Mouse (Mus musculus) heart, embryonic 12.5 days (tissue): ENCODE results near the gene Gm45785. TPM values are rescaled to one million over a fixed set of nuclear protein-coding genes. Genes with fewer than 3 reads are reported as not detected.

Experiments
- ATAC-seq: fragments of 200-750 bp; cut with Nextera tagmentation; 2 replicates; pipeline ENCODE4 v1.8.0; 2017; ENCODE audit warnings: moderate TSS enrichment, moderate library complexity; ENCODE audit not compliant: insufficient number of reproducible peaks, low FRiP score
- H3K27ac ChIP-seq: fragments of 300-500 bp; sonication (generic); 2 replicates; pipeline ENCODE4 v1.5.1; 2016; ENCODE audit warnings: mild to moderate bottlenecking, moderate library complexity; ENCODE audit not compliant: poor library complexity, severe bottlenecking
- H3K27me3 ChIP-seq: fragments of 300-500 bp; sonication (generic); replicated peaks from 2 replicates; pipeline ENCODE4 v1.6.1; 2016; ENCODE audit warnings: mild to moderate bottlenecking, moderate library complexity
- H3K36me3 ChIP-seq: fragments of 300-500 bp; sonication (generic); 2 replicates; pipeline ENCODE4 v1.6.1; 2016; ENCODE audit warnings: mild to moderate bottlenecking, moderate library complexity
- H3K4me1 ChIP-seq: fragments of 300-500 bp; sonication (generic); replicated peaks from 2 replicates; pipeline ENCODE4 v1.6.1; 2016; ENCODE audit warnings: mild to moderate bottlenecking
- H3K4me2 ChIP-seq: fragments of 300-500 bp; sonication (generic); 2 replicates; pipeline ENCODE4 v1.6.1; 2016; ENCODE audit warnings: mild to moderate bottlenecking, moderate library complexity
- H3K4me3 ChIP-seq: fragments of 300-500 bp; sonication (generic); 2 replicates; pipeline ENCODE4 v1.5.1; 2016; ENCODE audit warnings: mild to moderate bottlenecking
- H3K9ac ChIP-seq: fragments of 300-500 bp; sonication (generic); 2 replicates; pipeline ENCODE4 v1.6.1; 2016; ENCODE audit warnings: mild to moderate bottlenecking, moderate library complexity
- H3K9me3 ChIP-seq: fragments of 300-500 bp; sonication (generic); replicated peaks from 2 replicates; pipeline ENCODE4 v1.6.1; 2016; ENCODE audit warnings: mild to moderate bottlenecking, moderate library complexity
- WGBS: fragments of 180-500 bp; shearing (Covaris S2); methylation state at CpG from one replicate; pipeline ENCODE4 v1.1.7; 2016; 5-methylcytosine and 5-hydroxymethylcytosine counted together
- polyA plus RNA-seq: library from polyadenylated mRNA; unstranded; fragments of >200 nt; fragmentation: Nextera tagmentation; extraction: Ambion mirVana; gene quantifications from 2 replicates; pipeline ENCODE4 v1.2.1, GENCODE M21; 2016

Gm45785 gene
- polyA plus RNA-seq, 1 experiment from 2014 or later: not detected

DNA sequence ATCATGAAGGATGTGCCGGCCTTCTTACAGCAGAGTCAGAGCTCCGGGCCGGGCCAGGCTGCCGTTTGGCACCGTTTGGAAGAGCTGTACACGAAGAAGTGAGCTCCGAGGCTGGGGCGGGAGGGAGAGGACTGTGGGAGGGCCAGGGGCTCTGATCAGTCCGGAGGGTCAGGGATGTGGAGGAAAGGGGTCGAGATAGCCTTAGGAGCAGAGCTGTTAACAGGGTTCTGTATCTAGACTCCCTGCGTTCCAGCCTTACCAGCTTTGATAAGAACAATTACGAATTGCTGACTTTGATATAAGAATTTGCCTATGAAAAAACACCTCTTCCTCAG lies 26.3 kb upstream of the Gm45785 start:
- H3K9me3 ChIP-seq: no peaks in the 10 kb centered on the region
- H3K9ac ChIP-seq: peak overlapping the region; percentile 93
- H3K27ac ChIP-seq: peak overlapping the region; percentile 91; the same call in 1 of the 2 replicates
- peaks cover 33% of the 10 kb centered on the region for H3K36me3 ChIP-seq
- H3K4me1 ChIP-seq: peaks cover 21% of the 10 kb centered on the region
- ATAC-seq: peak; percentile 29
- peak overlapping the region; percentile 85 for H3K4me2 ChIP-seq
- H3K27me3 ChIP-seq: no peaks in the 10 kb centered on the region
- peak overlapping the region; percentile 98 for H3K4me3 ChIP-seq
- WGBS: 0% methylated on average over 12 of the region's 12 CpGs

DNA sequence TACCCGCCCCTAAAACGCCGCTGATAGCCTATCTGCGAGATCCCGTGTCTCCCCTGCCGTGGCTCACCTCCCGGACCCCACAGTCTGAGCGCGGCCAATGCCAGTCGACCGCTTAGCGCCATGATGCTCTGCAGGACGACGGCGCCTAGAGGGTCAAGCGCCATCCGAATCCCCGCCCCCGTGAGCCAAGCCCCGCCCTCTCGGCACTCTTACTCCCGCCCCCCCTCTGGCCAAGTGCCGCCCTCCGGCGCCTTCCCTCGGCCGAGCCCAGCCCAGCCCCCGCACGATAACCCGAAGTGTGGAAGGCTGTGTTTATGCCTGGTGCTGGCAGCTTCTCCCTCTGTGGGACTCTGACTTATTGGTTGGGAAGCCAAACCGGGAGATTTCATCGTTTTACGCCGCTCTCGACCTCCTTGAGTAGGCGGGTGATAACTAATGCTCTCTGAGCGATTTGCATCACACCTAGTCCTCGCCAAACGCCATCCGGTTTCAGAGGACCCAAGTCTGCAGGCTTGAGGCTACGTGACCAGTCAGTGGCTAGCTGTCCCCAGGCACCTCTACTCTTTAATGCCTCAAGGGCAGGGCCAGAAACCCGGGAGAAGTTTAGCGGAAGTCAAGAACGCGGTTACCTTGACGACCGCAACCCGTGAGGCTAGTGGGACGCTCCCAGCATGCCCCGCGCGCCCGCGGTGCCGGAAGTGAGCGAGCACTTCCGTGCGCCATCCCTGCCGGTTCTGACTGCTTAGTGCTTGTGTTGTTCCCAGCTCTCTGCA lies 25.8 kb upstream of the Gm45785 start, which contains the start of the genes Psmd13 and Sirt3:
Gene Psmd13, plus strand, starts transcription at position 273 of the 773 bp plus-strand sequence.
Gene Sirt3, minus strand, starts transcription at position 614 of the 773 bp plus-strand sequence.
- Histone ChIP-seq H3K4me3 (peak within 1 kb of the TSS; percentile 98), H3K27me3 (no peaks in the 10 kb centered on the region), H3K4me1 (peaks cover 21% of the 10 kb centered on the region), H3K36me3 (peaks cover 33% of the 10 kb centered on the region), H3K9me3 (no peaks in the 10 kb centered on the region), H3K4me2 (peak within 1 kb of the TSS; percentile 85), H3K9ac (peak within 1 kb of the TSS; percentile 93), H3K27ac (peak within 1 kb of the TSS; percentile 91)
- under 1% methylated on average over 59 of the region's 59 CpGs for WGBS
- peak; percentile 98 for ATAC-seq

DNA sequence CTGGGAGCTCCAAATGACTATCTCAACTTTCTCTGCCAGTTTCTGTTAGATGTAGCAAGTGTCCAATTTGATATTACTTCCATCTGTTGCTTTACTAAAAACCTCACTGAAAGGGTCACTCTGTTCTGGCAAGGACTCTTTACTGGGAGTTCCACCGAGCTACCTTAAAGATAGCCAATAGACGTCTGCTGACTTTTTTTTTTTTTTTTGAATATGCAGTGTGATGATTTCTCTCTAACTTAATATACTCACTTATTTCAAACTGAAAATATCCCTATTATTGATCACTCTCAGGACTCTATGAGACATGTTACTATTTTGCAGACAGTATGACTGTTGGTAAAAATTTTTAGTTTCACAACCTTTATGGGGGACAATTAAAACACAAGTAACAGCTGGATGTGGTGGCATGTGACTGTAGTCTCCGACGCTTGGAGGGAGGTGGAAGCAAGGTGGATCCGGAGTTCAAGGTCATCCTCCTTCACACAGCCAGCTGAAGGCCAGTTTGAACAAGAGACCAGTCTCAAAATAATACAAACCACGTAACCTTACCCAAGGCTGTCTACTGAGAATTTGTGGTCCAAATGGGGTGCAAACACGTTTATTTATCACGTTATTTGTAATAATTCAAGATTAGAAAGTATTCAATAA lies 24.9 kb upstream of the Gm45785 start:
- Histone ChIP-seq H3K27ac (peak overlapping the region; percentile 91; the same call in 1 of the 2 replicates), H3K4me3 (peak overlapping the region; percentile 98), H3K27me3 (no peaks in the 10 kb centered on the region), H3K4me1 (peaks cover 21% of the 10 kb centered on the region), H3K9ac (peak overlapping the region; percentile 26; the same call in 1 of the 2 replicates), H3K9me3 (no peaks in the 10 kb centered on the region), H3K4me2 (peak overlapping the region; percentile 85), H3K36me3 (peaks cover 33% of the 10 kb centered on the region)
- ATAC-seq: no peak
- WGBS: 16% methylated on average over 8 of the region's 8 CpGs

DNA sequence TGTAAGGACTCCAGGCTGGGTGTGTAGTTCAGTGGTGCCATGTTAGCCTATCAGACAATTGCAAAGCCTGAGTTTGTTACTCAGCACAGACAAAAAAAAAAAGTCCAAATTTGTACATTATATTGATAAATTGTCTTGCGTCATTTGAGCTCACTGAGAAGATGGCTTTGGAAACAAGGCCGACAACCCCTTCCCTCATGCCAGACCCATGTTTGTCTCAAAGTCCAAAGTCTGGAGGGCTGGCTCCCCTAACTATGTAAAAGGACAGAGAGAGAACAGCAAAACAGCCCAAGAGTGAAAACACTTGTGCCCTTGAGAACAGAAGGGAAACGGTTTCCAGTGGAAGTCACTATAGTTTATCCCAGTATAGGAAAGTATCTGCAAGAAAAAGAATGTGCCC lies 24.3 kb upstream of the Gm45785 start:
- H3K36me3 ChIP-seq: peaks cover 38% of the 10 kb centered on the region

DNA sequence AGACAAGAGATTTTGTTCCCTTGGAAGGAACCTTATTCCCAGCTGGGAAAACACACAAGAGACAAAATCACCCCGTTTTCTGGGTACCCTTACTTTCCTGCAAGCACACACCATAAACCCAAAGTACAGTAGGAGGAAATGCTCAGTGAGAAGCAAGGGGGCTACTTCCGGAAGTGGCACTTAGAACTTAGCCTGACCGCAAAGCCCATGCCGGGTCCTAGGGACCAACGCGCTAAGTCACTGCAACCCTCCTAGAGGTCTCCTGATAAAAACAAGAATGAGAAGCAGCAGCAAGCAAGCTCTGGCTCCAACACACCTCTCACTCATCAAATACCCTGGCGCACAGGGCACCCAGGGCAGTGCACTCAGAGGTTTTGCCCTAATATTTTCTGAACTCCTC lies 23.2 kb upstream of the Gm45785 start:
- WGBS: 81% methylated on average over 7 of the region's 7 CpGs
- Histone ChIP-seq H3K4me3 (no peak overlapping the region), H3K9me3 (no peaks in the 10 kb centered on the region), H3K27me3 (no peaks in the 10 kb centered on the region), H3K27ac (no peak overlapping the region), H3K4me1 (peaks cover 21% of the 10 kb centered on the region), H3K9ac (no peak overlapping the region), H3K4me2 (no peak overlapping the region), H3K36me3 (peaks cover 42% of the 10 kb centered on the region)
- ATAC-seq: no peak

More for the DNA sequence above, 24.3 kb upstream of the Gm45785 start:
- Histone ChIP-seq H3K4me2 (peak overlapping the region; percentile 50), H3K4me1 (peaks cover 21% of the 10 kb centered on the region), H3K27me3 (no peaks in the 10 kb centered on the region), H3K9ac (no peak overlapping the region), H3K27ac (peak overlapping the region; percentile 14; the same call in 1 of the 2 replicates), H3K9me3 (no peaks in the 10 kb centered on the region), H3K4me3 (no peak overlapping the region)
- ATAC-seq: no peak
- 85% methylated on average over 3 of the region's 3 CpGs for WGBS

DNA sequence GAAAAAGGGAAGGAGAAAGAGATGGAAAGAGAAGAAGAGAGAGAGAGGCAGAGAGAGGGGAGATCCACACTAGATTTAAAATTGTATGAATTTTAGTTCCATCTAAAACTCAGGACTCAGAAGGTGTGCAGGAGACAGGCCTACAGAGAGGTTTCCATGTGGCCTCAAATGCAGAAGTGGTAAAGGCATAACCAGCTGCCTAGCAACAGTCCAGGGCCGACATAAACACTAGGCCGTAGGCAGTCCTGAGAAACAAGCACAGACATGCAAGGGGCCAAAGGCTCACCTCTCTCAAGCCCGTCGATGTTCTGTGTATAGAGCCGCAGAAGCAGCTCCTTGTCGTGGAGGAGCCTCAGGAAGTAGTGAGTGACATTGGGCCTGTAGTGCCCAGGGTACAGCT lies 21.2 kb upstream of the Gm45785 start:
- Histone ChIP-seq H3K9me3 (no peaks in the 10 kb centered on the region), H3K27me3 (no peaks in the 10 kb centered on the region), H3K4me2 (no peak overlapping the region), H3K4me3 (no peak overlapping the region), H3K9ac (no peak overlapping the region), H3K36me3 (peaks cover 53% of the 10 kb centered on the region), H3K4me1 (0 out of 2 replicates have a peak, but pooled peaks cover 11% of the 10 kb centered on the region), H3K27ac (no peak overlapping the region)
- ATAC-seq: no peak
- 77% methylated on average over 6 of the region's 6 CpGs for WGBS

DNA sequence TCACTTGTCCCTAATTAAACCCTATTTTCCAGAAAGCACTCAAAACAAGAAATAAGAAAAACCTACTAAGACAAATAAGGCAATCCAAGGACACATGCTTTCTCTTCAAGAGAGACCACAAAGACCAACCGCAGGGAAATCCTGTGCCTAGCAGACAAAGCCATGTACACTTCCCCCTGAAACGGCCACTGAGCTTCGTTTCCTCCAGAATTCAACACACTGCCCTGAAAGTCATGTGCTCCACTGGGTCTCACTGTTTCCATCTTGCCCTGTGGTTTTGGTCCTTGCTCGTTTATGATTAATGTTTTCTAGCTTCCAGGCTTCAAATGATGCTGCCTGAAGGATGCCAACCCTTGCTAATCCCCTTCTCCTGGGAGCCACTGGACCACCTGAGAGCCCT lies 18.1 kb upstream of the Gm45785 start:
- Histone ChIP-seq H3K27ac (no peak overlapping the region), H3K4me3 (no peak overlapping the region), H3K9me3 (no peaks in the 10 kb centered on the region), H3K4me1 (0 out of 2 replicates have a peak, but pooled peaks cover 4% of the 10 kb centered on the region), H3K9ac (no peak overlapping the region), H3K4me2 (no peak overlapping the region), H3K27me3 (no peaks in the 10 kb centered on the region), H3K36me3 (peaks cover 73% of the 10 kb centered on the region)
- WGBS: 87% methylated on average over 4 of the region's 4 CpGs
- ATAC-seq: no peak

DNA sequence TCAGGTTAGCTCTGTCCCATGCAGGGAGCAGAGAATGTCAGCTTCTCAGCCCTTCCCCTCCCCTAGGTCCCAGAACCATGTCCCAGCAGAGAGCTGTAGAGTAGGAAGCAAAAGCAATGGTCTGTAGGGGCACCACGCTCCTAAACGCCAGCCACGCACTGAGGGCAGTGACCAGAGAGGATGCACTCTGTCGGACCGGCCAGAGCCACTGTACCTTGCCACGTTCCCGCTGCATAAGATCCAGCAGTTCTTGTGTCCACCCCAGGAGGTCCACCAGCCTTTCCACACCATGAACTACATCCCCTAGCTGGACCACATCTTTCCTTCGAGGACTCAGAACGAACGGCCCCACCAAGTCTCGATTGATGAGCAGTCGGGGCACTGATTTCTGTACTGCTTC lies 8.6 kb upstream of the Gm45785 start:
- H3K27ac ChIP-seq: no peak overlapping the region
- WGBS: 89% methylated on average over 12 of the region's 12 CpGs
- no peak overlapping the region for H3K4me3 ChIP-seq
- H3K4me1 ChIP-seq: no peaks in the 10 kb centered on the region
- no peak for ATAC-seq
- peaks cover 84% of the 10 kb centered on the region for H3K36me3 ChIP-seq
- no peak overlapping the region for H3K9ac ChIP-seq
- no peaks in the 10 kb centered on the region for H3K9me3 ChIP-seq
- no peaks in the 10 kb centered on the region for H3K27me3 ChIP-seq
- H3K4me2 ChIP-seq: no peak overlapping the region

DNA sequence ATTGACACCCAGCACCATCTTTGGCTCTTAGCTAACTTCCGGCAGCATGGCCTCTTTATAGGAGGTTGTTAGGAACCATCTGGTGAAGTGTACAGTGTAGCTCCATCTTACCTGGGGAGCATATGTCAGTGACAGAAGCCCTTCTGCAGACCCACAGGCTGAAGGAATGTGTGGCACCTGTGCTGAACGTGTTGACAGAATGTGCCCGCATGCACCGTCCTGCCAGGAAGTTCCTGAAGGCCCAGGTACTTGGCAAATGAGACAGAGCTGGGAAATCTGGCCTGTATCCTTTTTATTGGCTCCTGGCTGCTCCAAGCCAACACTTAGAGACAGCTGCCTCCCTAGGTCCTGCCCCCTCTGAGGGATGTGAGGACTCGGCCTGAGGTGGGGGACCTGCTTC lies 4.6 kb upstream of the Gm45785 start:
- Histone ChIP-seq H3K36me3 (peaks cover 71% of the 10 kb centered on the region), H3K9ac (no peak overlapping the region)
- ATAC-seq: no peak

DNA sequence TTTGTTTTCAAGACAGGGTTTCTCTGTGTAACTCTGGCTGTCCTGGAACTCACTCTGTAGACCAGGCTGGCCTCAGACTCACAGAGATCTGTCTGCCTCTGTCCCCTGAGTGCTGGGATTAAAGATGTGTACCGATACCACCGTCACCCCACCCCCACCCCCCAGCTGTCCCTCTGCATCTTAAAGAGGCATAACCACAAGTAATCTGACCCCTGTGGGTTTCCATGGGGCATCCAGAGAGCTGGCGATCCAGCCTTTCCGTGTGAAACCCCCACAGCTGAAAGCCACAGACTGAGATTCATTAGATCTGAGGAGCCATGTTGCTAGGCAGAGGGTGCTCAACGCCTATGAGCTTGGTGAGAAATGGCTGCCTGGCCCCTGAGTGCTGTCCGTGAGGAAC lies 3.9 kb upstream of the Gm45785 start:
- Histone ChIP-seq H3K9ac (no peak overlapping the region), H3K4me2 (no peak overlapping the region), H3K4me3 (no peak overlapping the region), H3K27ac (no peak overlapping the region), H3K27me3 (no peaks in the 10 kb centered on the region), H3K4me1 (peaks cover 19% of the 10 kb centered on the region), H3K36me3 (peaks cover 67% of the 10 kb centered on the region), H3K9me3 (no peaks in the 10 kb centered on the region)
- 78% methylated on average over 6 of the region's 6 CpGs for WGBS
- no peak for ATAC-seq

More for the DNA sequence above, 4.6 kb upstream of the Gm45785 start:
- no peak overlapping the region for H3K27ac ChIP-seq
- H3K4me1 ChIP-seq: peaks cover 13% of the 10 kb centered on the region
- H3K4me2 ChIP-seq: no peak overlapping the region
- H3K9me3 ChIP-seq: no peaks in the 10 kb centered on the region
- H3K4me3 ChIP-seq: no peak overlapping the region
- H3K27me3 ChIP-seq: no peaks in the 10 kb centered on the region
- 91% methylated on average over 5 of the region's 5 CpGs for whole genome bisulfite sequencing

DNA sequence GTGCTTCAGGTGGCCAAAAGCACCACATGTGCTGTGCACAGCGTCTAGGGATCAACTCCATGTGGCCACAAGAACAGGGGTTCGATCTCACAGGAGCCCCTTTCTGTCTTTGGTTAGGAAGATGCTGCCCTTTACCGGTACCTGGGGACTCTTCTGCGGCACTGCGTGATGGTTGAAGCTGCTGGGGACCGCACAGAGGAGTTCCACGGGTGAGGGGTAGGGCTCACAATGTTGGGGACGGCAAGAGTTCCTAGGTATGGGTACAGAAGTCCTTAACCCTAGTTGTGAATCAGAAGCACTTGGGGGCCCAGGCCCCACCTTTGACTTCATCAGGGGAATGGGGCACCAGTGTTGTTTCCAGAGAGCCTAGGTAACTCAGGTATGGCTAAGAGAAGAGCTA lies 2.6 kb upstream of the Gm45785 start:
- Histone ChIP-seq H3K27me3 (no peaks in the 10 kb centered on the region), H3K4me1 (peaks cover 22% of the 10 kb centered on the region), H3K36me3 (peaks cover 67% of the 10 kb centered on the region), H3K9me3 (no peaks in the 10 kb centered on the region), H3K4me2 (peak overlapping the region; percentile 87), H3K4me3 (peak overlapping the region; percentile 70; the same call in 1 of the 2 replicates), H3K9ac (peak overlapping the region; percentile 87), H3K27ac (no peak overlapping the region)
- WGBS: 95% methylated on average over 8 of the region's 8 CpGs
- no peak for ATAC-seq
